Mouse (Mus musculus) erythroid progenitor cell, adult 5-6 weeks (primary cell): ENCODE data around the gene Nsun4. TPM values are rescaled to one million over a fixed set of nuclear protein-coding genes. Genes with fewer than 3 reads are reported as not detected.

ENCODE experiments used
- ATAC-seq: replicated peaks from 2 replicates; pipeline ENCODE4 v1.8.0; 2016; ENCODE audit warnings: moderate number of reproducible peaks, mild to moderate bottlenecking, moderate TSS enrichment, inconsistent platforms; ENCODE audit not compliant: poor library complexity, low FRiP score, severe bottlenecking
- total RNA-seq, 2 experiments: library from RNA; stranded (forward) in 1 of 2; stranded (reverse) in 1 of 2; fragments of 150-400 nt in 1 of 2; fragments of 186-747, 209-891 nt in 1 of 2; gene quantifications; 2 replicates each; pipeline versions ENCODE4 v1.2.3 to v1.2.4; 2015 to 2017; ENCODE audit warnings: low replicate concordance in 2 of 2

Gene Nsun4
- total RNA-seq, 2 experiments from 2014 or later = 0.84 to 1.4 TPM

DNA sequence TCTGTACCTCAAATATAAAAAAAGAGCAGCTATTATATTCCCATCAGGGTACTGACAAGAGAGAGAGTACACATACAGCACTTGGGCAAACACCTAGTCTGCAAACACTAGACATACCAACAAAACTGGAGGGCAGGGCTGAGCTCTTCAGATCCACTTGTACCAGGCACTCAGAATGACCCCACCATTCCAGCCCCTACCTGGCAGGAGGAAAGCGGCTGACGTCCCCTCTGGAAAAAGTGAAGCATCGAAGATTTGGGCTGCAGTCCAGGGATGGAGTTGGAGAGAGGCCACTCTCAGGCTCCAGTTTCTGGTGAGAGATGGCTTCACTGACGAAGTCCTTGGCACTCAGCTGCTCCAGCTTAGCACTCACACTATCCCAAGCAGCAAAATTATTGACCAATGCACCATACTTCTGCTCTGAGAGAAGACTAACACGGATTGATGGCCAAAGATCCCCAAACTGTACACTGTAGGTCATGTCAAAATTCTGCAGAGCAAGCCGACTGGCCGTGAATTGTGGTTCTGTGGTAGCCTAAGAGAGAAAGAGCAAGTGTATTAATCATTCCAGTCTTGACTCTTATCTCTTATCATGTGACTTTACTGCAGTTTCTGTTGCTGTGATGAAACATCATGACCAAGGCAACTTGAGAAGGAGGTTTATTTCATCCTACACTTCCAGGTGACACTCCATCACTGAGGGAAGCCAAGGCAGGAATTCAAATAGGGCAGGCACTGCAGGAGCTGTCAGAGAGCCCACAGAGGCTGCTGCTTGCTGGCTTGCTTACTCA is 5.4 kb downstream of the Nsun4 start:
- ATAC-seq = no peak

DNA sequence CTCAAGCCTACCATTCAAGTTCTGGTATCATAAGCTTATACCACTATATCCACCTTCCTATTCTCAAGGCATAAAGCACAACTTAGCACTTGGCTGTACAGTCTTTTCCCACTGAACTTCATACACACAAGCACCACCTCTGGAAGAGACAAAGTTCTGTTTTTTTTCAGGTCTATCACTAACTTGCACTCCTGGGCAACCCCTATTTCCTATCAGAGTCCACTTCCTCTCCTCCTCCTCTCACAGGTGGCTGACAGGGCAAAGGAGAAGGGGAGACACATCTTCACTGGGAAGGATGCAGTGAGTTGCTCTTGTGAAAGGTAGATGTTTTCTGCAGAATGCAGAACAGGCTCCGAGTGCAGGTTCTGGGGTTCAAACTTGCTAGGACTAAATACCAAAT is 6.0 kb downstream of the Nsun4 start:
- no peak for ATAC-seq

DNA sequence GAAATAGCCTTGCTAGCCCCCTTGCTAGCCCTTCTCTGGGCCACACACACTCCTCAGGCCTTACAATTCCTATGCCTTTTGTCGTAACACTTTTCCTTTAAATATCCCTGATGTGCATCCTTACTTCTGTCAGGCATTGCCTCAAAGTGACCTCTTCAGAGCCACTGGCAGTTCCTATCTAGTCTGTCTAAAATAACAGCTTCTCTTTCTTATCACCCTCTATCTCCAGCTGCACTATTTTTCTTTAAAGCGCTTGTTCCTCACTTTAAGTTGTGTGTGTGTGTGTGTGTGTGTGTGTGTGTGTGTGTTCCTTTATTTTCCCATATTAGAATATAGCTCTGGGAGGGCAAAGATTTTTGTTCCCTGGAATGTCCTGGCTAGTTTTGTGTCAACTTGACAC is 7.1 kb downstream of the Nsun4 start:
- ATAC-seq = no peak

DNA sequence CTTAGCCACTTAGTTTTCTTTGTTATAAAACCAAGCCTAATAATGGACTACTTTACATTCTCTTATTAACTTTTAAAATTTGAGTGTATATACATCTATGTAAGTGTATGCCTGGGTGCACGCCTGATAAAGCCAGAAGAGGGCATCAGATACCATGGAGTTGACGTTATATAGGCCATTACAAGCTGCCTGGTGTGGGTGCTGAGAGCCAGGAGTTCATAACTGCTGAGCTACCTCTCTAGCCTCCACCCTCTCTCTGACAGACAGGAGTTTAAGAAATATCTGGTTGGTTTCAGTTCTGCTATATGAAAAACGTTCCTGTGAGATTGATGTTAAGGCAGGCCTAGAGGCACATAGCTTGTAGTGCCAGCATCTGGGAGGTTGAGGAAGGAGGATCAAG is 11.5 kb downstream of the Nsun4 start:
- no peak for ATAC-seq

DNA sequence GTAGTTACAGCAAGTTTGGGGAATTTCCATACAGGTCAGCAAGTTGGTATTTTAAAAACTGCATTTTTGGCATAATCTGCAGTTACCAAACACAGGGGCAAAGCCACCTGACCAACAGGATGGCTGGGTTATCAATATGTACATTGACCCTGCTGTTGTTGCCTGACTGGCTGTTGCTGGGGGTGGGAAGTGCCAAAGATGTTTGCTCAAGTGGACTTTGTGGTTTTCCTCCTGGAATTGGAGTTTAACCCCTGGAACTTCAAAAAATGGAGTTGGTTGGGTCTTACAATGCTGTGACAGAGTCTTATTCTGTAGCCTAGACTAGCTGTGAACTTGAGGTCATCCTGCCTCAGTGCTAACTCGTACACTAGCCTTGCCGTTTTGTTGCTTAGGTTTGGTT is 13.2 kb downstream of the Nsun4 start:
- no peak for ATAC-seq

DNA sequence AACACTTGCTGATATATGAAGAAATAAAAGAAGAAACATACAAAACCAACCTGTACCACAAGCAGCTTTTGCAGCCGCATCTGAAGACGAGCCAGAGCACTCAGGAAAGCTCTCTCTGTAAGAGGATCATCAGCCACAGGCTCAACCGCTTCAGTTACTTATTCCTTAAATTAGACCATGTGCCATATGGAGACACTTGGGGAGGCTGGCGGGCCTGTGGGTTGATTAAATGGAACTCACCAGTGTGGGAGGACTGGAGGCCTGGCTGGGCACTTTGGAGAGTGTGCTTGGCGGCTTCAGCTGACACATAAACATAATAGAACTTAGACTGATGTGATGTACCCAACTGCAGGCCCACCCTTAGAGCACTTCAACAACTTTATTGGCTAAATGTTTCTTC is 20.3 kb downstream of the Nsun4 start:
- ATAC-seq = no peak

DNA sequence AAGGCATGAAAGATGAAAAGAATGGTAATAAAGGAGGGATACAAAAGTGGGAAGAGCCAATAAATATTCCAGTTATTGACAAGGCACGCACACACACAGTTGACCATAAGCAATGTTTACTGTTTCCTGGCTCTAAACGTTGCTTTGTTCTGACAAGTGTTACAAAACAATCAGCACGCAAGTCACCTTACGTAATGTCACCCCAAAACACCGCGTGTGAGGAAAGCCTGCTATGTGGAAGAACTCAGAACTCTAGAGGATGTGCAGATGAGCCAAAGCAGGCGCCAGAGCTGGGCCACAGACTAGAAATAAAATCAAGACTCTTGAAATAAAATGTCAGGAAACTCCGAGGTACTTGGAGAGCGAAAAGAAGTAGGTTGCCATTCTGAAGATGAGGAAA is 20.8 kb downstream of the Nsun4 start:
- ATAC-seq = no peak

DNA sequence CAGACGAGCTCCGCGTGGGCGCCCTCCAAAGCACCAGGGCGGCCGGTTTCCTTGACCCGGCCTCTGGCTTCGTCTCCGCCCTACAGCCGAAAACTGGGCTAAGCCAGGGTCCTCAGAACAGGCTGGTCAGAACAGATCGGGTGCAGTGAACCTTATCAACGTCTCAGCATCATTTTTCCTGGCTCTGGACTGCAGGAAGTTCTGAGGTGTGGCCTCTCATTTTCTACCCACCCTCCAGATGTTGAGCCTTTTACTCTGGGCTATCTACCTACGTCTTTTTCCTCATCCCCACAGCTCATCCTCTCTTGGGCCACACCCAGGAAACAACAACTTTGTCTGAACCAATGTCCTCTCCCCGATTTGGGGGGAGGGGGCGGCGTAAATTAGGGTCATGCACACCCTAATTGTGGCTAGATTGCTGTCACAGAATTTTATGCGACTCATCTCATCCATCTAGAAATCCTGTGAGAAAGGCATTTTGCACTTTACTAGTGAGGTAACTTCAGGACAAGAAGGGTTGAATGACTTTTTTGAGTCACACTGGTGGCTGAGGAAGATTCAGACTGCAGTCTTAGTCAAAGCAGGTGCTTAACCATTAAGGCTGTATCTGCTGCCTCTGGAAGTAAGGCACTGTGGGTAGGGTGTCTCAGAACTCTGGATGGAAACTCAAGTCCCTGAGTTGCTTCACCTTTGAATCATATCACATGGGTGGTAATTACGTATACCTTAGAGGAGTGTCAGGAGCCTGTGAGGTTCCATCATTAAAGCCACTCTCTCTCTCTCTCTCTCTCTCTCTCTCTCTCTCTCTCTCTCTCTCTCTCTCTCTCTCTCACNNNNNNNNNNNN is 35.6 kb downstream of the Nsun4 start, which contains the start of gene Faah:
TSS of gene Faah (minus strand) at position 25 of the 845 bp plus-strand sequence.
- no peak; the same call in 1 of the 2 replicates for ATAC-seq

DNA sequence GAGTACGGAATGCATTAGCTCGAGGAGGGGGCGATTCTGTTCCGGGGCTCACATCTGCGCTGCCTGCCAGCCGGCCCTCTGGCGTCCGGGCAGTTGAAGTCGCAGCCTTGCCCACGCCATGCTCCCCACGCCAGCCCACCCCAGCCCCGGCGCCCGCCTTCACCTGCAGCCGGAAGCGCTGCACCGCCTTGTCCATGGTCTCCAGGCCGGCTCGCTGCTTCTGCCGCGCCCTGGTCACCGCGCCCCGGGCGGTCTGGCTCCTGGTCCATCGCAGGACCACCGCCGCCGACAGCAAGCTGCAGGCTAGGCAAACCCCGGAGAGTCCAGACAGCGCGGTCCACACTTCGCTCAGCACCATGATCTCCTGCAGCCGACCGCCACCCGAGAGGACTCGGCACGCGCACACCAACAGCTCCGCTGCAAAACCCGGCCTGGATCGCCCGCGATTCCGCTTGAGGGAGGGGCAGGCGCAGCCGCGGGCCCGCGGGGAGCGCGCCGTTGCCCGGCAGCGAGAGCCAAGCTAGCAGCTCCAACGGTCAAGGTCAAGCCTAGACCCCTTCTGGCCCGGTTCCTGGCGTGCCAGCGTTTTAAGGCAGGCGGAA is 36.3 kb downstream of the Nsun4 start:
- ATAC-seq = no peak

DNA sequence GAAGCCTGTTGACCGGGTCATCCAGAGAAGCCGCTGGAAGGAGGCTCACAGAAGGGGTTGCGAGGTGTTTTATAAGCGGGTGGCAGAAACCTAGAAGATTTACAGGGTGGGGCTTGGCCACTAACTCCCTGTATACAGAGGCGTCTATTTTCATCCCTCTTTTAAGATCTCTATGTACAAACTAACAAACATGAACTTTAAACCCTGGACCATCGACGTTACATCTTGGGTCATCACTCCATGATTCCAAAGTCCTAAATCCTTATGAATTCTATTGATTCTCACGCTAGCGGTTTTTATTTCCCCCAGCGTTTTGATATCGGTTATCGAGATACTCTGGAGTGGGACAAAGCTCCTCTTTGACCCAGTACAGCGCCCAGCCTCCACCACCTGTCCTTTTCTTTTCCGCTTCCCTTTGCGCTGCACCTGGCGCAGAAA is 36.8 kb downstream of the Nsun4 start:
- ATAC-seq = no peak

DNA sequence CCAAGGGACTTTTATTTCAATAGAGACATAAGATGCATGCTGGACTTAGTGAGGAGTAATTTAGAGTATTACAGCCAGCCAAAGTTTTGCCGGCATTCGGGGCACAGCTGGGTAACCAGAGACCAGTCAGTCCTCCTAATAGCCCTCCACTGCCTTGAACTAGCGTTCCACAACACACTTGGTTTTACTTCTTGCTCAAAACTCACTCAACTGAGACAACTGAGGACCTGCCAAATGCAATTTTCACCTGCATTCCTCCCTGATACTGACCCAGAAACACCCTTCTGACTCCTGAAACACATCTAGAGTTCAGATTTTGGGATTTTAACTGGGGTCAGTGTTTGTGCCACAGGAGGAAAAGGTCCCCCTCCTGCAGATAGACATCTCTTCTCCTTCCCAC is 37.3 kb downstream of the Nsun4 start:
- no peak for ATAC-seq

DNA sequence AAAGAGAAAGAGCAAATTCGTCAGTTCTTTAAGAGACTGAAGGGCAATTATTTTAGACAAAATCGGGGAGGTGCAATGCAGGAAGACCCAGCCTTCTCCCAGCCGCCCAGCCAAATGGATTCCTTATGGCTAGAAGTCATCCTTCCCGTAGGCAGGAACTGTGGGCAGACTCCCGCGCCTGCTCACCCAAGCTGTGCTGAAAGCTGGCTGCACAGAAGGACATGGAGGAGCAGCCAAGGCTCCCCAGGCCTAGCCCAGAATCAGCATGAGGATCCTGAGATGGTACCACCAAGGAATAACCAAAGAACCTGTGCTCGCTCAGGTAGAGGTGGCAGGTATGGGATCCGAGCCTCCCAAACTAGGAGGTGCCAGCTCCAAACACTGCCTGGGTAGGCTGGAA is 37.7 kb downstream of the Nsun4 start:
- no peak for ATAC-seq

DNA sequence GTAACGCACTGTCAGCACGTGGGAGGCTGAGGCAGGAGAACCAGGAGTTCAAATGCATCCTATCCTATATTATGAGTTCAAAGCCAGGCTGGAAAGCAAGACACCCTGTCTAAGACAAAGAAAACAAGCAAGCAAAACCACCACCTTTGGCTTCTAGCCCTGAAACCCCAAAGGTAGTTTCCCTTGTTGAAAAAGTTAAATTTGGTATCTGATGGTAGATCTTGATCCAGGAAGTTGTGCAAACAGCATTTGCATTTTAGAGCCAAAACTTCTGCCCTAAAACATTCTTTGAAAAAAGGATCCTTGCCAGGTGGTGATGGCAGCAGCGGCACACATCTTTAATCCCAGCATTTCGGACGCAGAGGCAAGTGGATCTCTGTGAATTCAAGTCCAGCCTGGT is 38.2 kb downstream of the Nsun4 start:
- ATAC-seq = no peak

DNA sequence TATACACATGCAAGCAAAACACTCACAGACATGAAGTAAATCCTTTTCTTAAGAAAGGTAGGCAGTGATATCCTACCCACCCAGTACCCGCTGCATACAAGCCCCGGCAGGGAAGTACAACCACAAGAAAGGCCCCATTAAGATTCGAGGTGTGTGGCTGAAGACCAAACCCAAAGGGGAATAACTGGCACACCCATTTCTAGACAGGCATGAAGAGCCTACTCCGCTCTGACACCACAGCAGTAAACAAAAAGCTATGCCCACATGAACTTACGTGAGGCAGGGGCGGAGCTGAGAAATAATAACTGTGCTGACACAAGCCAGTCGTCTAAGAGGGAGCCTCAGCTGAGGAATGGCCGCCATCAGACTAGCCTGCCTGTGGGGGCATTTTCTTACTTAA is 43.5 kb downstream of the Nsun4 start:
- no peak for ATAC-seq

DNA sequence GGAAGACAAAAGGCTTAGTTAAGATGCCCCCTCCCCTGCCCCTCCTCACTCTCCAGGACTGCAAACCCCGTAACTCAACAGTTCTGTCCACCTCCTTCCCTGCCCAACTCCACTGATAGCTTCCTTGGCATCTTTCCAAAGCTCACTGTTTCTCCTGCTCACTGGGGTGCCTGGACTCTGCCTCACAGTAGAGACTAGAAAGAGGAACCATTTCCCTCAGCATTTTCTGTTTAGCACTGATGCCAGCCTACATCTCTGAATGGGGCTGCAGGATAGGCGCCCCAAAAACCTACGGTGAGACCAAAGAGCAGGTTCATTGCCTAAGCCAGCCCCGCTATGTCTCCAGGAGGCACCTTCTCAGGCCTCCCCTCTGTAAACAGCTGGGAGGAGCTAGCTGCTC is 52.5 kb downstream of the Nsun4 start:
- no peak for ATAC-seq

DNA sequence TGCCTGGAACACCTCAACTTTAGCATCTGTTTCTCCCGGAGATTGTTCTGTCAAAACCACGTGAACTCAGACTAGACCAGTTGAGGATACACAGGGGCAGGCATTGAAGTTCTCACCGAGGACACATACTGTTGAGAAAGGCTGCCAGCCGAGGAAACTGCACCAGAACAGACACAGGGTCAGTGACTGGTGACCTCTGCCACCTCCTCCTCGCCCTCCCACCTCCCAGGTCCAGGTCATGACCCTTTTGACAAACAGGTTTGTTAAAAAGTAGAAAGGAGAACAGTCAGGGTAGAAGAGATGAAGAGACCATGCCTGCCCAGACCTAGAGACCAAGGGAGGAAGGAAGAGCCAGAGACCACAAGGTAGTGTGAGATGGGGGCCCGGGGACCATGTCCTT is 53.0 kb downstream of the Nsun4 start:
- ATAC-seq = no peak

DNA sequence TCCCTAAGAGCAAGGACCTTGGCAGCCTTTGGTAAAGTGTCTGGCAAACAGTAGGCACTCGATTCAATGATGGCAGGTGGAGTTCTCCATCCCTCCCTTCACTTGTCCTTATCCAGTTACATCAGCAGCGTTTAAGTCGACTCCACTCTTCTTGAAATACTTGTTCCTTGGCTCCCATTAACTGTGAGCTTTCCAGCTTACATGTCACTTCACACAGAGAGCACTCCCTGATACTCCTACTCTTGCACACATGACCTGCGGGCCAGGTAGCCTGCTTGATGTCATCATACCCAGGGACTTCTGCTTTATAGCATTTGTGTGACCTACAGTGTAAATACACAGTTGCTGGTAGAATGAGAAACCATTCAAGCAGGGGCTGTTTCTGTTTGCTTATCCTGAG is 56.9 kb downstream of the Nsun4 start:
- ATAC-seq = no peak

DNA sequence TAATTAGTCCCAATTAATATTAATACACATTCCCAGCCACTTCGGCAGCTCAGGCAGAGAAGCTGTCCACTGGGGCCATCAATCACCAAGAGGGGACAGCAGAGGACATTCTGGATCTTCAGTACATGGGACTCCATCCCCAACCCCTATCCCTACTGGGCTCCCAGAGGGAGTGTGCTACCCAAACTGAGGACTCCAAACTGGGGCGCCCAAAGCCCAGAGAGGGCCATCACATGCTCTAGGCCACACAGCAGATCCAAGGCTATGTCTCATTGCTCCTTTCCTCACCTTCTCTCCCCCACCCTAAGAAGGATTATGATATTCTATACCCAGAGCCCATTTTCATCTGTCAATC is 58.3 kb downstream of the Nsun4 start:
- no peak for ATAC-seq

DNA sequence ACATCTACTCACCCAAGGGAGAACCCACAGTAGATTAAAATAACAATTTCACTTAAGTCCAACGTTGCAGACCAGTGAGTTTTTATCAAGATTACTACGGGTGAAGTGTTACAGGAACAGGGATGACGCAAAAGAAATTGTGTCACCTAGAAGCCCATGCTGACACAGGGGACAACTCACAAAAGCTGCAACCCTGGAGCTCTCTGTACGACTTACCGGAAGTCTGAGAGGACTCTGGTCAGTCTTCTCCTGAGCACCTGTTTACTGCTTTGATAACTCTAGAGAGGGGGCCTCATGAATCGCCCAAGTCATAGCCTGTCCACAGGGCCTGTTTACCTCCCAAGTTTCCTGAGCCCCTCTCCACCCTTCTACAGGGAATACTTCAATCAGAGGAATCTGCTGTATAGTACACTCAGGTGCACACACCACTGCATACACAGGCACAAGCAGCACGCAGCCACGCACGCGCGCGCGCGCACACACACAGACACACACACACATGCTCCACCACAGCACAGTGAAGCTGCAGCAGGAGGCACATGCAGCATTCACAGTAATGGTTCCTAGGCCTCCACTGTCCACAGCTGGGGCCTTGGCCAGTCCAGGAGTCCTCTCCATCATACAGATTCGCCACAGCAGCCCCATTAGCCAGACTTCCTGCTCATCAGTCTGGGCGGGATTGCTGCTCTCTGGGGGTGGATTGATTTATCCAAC is 58.9 kb downstream of the Nsun4 start:
- ATAC-seq = no peak

DNA sequence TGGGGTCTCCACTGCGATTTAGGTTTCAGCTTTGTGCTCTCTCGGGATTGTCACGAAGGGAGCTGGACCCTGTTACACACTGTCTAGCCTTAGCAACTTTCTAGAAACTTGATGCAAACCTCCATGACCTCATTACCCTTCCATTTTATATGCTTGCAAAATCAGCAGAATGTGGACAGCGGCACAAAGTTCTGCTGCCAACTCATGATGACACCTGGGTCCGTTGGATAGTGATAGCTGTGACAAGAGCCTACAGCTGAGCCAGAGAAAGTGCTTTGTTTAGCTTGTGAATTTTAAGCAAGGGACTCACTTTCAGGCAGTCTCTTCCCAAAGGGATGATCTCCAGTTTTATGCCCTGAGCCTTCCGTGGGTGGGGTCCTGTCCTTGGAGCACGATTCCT is 64.3 kb downstream of the Nsun4 start:
- ATAC-seq = no peak
